Mouse (Mus musculus): ENCODE measurements around the gene Tead1. TPM values are rescaled to one million over a fixed set of nuclear protein-coding genes. Genes with fewer than 3 reads are reported as not detected.
A peak's percentile ranks its signal among the peaks of the same experiment; 100 is the strongest.

The Tead1 gene
- total RNA-seq, 2 experiments from 2014 or later, result 152 to 155 TPM

GRCm38 (mm10) chr7:112728399-112728798 lies 49.3 kb downstream of the Tead1 start:
- DNase-seq, result no peak

- no peak for DNase-seq
These were observed 51.1 kb downstream of the Tead1 start for GRCm38 (mm10) chr7:112730209-112730608.

- DNase-seq, result no peak
These were observed 52.5 kb downstream of the Tead1 start for GRCm38 (mm10) chr7:112731584-112731983.

- DNase-seq, result peak in 1 of 2 experiments; percentile 36
These were observed 60.1 kb downstream of the Tead1 start for GRCm38 (mm10) chr7:112739174-112739573.

GRCm38 (mm10) chr7:112741790-112742189 lies 62.7 kb downstream of the Tead1 start:
- peak; percentile 61 to 71 for DNase-seq

GRCm38 (mm10) chr7:112743063-112743462 lies 63.9 kb downstream of the Tead1 start:
- DNase-seq, result no peak

- peak; percentile 63 to 65 for DNase-seq
These were observed 64.7 kb downstream of the Tead1 start for GRCm38 (mm10) chr7:112743621-112744395.

- DNase-seq, result no peak
These were observed 68.1 kb downstream of the Tead1 start for GRCm38 (mm10) chr7:112747187-112747586.

GRCm38 (mm10) chr7:112747836-112748235 lies 68.7 kb downstream of the Tead1 start:
- DNase-seq, result no peak

- DNase-seq, result no peak
These were observed 69.2 kb downstream of the Tead1 start for GRCm38 (mm10) chr7:112748327-112748726.

- no peak for DNase-seq
These were observed 71.0 kb downstream of the Tead1 start for GRCm38 (mm10) chr7:112750101-112750500.

- DNase-seq, result no peak
These were observed 73.2 kb downstream of the Tead1 start for GRCm38 (mm10) chr7:112752311-112752710.

GRCm38 (mm10) chr7:112753314-112753713 lies 74.2 kb downstream of the Tead1 start:
- DNase-seq, result no peak

- DNase-seq, result peak in 1 of 2 experiments; percentile 51
These were observed 80.3 kb downstream of the Tead1 start for GRCm38 (mm10) chr7:112759359-112759975.

- no peak for DNase-seq
These were observed 81.2 kb downstream of the Tead1 start for GRCm38 (mm10) chr7:112760293-112760692.

GRCm38 (mm10) chr7:112760782-112761181 lies 81.7 kb downstream of the Tead1 start:
- DNase-seq, result peak; percentile 81 to 85

GRCm38 (mm10) chr7:112762870-112763269 lies 83.8 kb downstream of the Tead1 start:
- DNase-seq, result no peak

- peak; percentile 82 to 86 for DNase-seq
These were observed 84.4 kb downstream of the Tead1 start for GRCm38 (mm10) chr7:112763513-112763912.

GRCm38 (mm10) chr7:112764921-112765320 lies 85.8 kb downstream of the Tead1 start:
- no peak for DNase-seq

- no peak for DNase-seq
These were observed 90.7 kb downstream of the Tead1 start for GRCm38 (mm10) chr7:112769866-112770265.

- no peak for DNase-seq
These were observed 92.3 kb downstream of the Tead1 start for GRCm38 (mm10) chr7:112771461-112771860.

GRCm38 (mm10) chr7:112772777-112773176 lies 93.7 kb downstream of the Tead1 start:
- DNase-seq, result no peak

GRCm38 (mm10) chr7:112773601-112774000 lies 94.5 kb downstream of the Tead1 start:
- peak; percentile 68 to 70 for DNase-seq

GRCm38 (mm10) chr7:112775816-112776215 lies 96.7 kb downstream of the Tead1 start:
- DNase-seq, result no peak
